Mouse (Mus musculus) heart, postnatal 10 days (tissue): ENCODE measurements around the gene Hist3h2ba. TPM values are rescaled to one million over a fixed set of nuclear protein-coding genes. Genes with fewer than 3 reads are reported as not detected.

Source experiments
- DNase-seq, 2 experiments: peaks; one replicate each; pipeline ENCODE4 v3.0.0; 2021
- intact Hi-C: fragments of 180-260 bp; cut with DNase I; formaldehyde crosslinking; loops from one replicate; pipeline ENCODE4 v1.15.1; 2025
- total RNA-seq, 2 experiments: library from RNA; stranded (reverse); gene quantifications; 2 replicates each; pipeline ENCODE4 v1.2.3; 2021

The Hist3h2ba gene
- total RNA-seq, 2 experiments from 2014 or later = 11.0 to 13.0 TPM

DNA sequence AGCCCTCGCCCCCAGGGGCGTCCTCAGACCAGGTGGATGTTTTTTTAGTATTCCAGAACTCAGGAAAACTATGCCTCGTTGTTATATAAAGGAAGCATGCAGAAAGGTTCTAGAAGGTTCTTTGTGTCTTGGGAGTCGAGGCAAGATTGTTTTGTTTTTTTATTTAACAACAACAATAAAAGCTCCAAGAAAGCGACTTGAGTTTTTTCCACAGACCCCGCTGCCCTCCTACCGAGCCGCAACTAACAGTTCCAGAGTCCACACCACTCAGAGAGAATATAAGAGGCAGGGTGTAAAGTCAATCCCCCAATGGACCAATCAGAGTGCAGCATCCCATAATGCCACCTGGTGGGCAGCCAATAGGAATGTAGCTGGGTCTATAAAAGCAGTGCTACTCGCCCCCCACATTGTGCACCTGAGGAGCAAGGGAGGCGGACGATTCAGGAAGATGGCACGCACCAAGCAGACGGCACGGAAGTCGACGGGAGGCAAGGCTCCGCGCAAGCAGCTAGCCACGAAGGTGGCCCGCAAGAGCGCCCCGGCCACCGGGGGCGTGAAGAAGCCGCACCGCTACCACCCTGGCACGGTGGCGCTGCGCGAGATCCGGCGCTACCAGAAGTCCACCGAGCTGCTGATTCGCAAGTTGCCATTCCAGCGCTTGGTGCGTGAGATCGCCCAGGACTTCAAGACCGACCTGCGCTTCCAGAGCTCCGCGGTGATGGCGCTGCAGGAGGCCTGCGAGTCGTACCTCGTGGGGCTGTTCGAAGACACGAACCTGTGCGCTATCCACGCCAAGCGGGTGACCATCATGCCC, 12.9 kb downstream of the Hist3h2ba start:
- DNase-seq = no peak
- intact Hi-C loops = loop anchor here (10.0 kb wide), 1 partner anchor 223 kb away; the partner anchor contains the start of gene Gjc2

DNA sequence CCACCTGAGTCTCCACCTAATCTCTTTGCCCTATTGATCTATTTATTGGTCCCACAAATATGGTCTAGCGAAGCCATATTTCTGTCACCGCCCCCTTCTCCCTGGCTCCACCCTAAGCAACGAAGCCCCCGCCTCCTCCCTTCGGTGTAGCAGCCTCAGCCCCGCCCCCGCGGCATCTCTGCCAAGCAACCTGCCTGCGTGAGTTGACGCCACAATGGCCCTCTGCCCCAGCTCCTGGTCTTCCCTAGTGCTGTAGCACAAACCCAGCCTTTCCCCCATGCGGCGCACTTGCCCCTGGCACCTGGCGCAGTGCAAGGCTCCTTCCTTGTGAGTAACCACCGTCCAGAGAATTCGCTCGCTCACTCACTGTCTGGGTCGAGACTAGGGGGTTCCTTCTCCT, 14.8 kb downstream of the Hist3h2ba start:
- no peak for DNase-seq

DNA sequence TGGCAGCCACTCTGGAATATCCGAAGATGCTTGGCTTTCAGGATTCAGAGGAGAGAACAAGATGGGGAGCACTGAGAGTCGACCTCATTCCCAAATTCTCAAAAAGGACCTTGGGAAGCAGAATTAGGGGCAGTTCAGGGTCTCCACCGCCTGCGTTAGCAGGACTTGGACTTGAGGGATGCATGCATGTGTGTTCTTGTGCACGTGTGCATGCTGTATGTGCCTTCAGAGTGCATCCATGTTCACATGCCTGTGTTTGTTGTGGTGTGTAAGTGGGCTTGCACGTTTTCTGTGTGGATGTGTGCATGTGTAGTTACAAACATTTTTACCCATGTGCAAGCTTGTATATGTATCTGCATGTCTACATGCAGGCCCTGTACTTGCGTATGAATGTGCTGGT, 15.5 kb downstream of the Hist3h2ba start:
- intact Hi-C loops = loop anchor here (10.0 kb wide), 1 partner anchor 221 kb away; the partner anchor contains the start of gene Gjc2
- DNase-seq = no peak

More for the DNA sequence above, 14.8 kb downstream of the Hist3h2ba start:
- intact Hi-C loops = loop anchor here (10.0 kb wide), 1 partner anchor 221 kb away; the partner anchor contains the start of gene Gjc2

DNA sequence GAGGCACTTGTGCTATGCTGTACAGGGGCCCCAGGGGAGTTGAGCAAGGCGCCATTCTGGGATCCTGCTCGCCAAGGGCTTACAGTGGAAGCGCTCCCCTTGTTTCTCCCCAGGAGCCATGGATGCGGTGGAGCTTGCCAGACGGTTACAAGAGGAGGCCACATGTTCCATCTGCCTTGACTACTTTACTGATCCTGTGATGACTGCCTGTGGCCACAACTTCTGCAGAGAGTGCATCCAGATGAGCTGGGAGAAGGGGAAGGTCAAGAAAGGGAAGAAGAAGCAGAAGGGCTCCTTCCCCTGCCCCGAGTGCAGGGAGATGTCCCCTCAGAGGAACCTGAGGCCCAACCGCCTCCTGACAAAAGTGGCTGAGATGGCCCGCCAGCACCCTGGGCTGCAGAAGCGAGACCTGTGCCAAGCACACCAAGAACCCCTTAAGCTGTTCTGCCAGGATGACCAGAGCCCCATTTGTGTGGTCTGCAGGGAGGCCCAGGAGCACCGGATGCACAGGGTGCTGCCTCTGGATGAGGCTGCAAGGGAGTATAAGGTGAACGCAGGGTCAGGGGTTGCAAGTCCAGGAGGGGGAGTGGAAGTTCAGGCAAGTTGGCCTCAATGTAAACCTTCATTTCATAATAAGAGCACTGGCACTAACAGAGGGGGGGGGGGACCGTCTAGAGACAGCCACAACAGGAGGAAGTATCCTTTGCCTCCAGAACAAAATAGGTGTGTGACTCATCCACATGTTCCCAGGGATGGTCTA, 16.5 kb downstream of the Hist3h2ba start:
- intact Hi-C loops = loop anchor here (10.0 kb wide), 1 partner anchor 220 kb away; the partner anchor contains the start of gene Gjc2
- DNase-seq = no peak

DNA sequence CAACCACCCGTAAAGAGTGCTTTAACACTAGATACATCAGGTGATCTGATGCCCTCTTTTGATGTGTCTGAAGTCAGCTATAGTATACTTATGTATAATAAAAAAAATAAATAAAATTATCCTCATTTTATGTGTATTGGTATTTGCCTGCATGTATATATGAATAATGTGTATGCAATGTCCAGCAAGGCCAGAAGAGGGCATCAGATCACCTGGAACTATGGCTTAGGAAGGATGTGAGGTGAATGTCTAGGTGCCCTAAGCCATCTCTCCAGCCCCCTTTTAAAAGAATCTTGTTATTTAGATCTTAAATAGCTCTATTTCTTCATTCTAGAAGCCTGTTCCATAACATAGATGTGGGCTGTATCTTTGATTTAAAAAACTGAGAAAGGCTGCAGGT, 18.6 kb downstream of the Hist3h2ba start:
- DNase-seq = peak in 1 of 2 experiments; percentile 63
- intact Hi-C loops = loop anchor here (10.0 kb wide), 1 partner anchor 217 kb away; the partner anchor contains the start of gene Gjc2

DNA sequence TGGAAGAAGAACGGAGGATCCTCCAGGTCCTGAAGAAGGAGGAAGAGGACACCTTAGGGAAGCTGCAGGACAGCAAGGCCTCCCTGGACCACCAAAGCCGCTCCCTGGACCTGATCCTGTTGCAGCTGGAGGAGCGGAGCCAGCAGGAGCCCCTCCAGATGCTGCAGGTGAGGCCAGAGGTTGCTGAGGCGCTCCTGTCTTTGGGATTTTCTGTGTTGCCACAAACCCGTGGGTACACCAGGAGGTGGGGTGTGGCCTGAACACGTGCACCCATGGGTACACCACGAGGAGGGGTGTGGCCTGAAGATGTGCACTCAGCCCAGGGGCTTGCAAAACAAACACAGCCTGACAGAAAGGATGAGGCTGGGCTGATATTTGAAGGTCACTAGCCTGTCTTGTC, 19.8 kb downstream of the Hist3h2ba start:
- DNase-seq = no peak
- intact Hi-C loops = loop anchor here (10.0 kb wide), 1 partner anchor 216 kb away; the partner anchor contains the start of gene Gjc2

DNA sequence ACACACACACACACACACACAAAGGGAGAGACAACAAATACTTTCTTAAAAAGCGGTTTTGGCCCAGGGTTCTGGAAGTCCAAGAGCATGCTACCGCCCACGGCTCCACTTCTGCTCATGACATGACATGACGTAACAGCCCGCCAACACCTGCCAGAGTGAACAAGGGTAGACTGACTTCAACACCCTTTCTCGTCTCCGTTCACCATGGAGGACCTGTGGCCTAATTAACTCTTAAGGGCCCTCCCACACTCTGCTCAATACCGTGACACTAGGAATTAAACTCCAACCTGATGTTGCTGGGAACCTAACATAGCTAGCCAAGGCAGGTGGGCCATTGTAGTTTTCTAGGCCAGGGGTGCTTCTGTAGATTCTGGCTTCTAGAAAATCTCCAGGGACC, 20.3 kb downstream of the Hist3h2ba start:
- DNase-seq = no peak
- intact Hi-C loops = loop anchor here (10.0 kb wide), 1 partner anchor 216 kb away; the partner anchor contains the start of gene Gjc2

DNA sequence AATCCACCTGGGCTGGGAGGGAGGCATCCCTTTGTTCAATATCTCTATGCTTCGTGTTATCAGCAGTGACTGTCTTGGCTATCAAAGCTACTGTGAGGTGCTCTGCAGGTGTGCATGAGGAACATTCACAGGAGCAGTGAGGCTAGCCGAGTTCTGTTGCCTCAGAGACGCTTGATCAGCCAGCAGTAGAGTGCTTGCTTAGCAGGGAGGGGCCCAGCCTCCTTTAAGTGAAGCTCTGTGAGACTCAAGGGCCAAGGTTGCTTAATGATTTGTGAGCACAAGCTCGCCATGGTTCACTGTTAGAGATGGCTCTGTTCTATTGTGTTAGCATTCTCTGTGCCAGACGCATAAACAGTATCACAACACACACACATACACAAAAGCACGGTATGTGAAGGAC, 20.9 kb downstream of the Hist3h2ba start:
- intact Hi-C loops = loop anchor here (10.0 kb wide), 1 partner anchor 215 kb away; the partner anchor contains the start of gene Gjc2
- DNase-seq = no peak

DNA sequence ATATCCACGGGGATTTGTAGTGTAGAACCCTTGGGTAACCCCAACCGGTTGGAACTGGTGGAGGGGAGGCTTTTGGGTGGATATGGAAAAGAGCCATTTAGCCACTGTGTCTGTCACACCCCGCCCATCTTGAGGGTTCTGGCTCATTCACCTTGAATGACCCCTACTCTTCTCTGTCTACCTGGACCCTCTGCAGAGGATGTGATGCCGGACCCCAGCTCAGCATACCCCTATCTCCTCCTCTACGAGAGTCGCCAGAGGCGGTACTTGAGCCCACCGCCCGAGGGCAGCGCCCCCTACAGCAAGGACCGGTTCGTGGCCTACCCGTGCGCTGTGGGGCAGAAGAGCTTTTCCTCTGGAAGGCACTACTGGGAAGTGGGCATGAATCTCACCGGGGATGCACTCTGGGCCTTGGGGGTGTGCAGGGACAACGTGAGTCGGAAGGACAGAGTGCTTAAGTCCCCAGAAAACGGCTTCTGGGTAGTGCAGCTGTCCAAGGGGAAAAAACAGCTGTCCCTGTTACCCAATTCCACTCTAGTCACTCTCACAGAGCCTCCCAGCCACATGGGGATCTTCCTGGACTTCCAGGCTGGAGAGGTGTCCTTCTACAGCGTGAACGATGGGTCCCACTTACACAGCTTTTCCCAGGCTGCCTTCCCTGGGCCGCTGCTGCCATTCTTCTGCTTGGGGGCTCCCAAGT, 22.3 kb downstream of the Hist3h2ba start:
- no peak for DNase-seq
- intact Hi-C loops = no loop called here

DNA sequence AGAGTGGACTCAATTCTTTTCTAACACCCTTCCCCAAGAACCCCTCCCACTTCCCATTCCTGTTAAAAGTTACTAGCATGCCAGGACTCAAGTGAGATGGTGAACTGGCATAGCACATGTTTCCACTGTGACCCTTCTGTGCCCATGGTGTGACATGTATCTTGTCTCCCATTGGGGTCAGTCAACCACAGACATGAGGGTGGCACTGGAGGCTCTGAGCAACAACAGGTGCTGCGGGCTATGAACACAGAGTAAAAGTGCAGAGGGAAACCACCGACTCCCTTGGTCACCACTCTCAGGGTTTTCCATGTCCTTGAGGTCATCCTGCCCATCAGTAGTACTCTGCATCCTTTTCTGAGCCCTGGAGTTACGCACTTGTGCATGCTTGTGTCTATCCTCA, 23.1 kb downstream of the Hist3h2ba start:
- intact Hi-C loops = no loop called here
- no peak for DNase-seq

DNA sequence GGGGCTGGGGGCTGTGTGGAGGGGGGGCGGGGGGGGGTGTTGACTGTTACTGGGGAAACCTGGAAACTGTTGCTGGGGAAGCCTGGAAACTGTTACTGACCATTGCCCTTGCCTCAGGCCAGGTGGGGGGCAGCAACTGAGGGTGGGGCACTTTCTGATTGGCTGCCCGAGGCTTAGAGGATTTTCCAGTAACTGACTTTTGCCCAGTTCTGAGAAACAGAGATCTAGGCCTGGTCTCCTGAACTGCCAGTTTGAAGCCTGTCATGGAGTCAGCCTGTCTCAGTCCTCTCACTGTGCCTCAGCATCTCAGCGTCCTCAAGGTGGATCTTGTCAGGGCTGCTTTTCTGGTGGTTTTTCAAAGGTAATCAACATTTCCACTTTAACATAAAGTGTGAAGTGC, 25.7 kb downstream of the Hist3h2ba start:
- no peak for DNase-seq
- intact Hi-C loops = no loop called here

DNA sequence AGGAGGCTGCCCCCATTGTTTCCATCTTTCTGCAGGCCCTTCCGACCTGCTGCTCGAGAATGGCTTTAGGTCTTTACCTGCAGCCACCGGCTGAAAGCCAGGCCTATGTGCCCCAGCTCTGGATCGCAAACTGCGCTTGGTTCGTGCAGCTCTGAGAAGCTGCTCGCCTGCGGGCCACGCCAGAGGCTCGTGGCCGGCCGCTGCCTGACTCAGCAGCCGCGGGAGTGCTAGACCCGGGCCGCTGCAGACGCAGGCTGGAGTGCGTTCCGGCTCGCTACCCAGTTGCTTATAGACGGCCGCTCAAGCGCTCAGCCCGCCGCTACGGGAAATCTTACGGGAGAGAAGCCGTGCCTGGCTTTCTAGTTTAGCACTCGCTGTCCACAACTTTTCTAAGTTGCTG, 28.4 kb downstream of the Hist3h2ba start:
- DNase-seq = no peak
- intact Hi-C loops = no loop called here

DNA sequence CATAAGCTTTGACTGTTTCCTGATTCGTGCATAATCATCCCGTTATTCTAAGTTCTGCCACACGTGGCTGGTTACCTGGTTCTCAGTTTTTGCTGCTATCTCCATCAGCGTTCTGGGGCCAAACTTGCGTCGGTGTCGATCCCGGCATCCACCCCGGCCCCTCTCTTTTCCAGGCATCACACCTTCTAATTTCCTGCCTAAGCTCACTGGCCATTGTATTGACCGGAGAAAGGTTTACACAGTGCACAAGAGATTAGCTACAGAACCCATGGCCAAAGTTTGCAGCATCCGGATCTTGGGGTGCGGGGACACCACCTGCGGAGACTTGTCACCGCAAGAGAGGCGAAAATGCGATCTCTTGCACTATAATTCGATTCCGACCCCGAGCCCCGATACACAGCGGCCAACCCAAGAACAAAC, 28.9 kb downstream of the Hist3h2ba start:
- DNase-seq = no peak
- intact Hi-C loops = loop anchor here (2.0 kb wide), 1 partner anchor 17 kb away; no protein-coding TSS in a partner anchor

DNA sequence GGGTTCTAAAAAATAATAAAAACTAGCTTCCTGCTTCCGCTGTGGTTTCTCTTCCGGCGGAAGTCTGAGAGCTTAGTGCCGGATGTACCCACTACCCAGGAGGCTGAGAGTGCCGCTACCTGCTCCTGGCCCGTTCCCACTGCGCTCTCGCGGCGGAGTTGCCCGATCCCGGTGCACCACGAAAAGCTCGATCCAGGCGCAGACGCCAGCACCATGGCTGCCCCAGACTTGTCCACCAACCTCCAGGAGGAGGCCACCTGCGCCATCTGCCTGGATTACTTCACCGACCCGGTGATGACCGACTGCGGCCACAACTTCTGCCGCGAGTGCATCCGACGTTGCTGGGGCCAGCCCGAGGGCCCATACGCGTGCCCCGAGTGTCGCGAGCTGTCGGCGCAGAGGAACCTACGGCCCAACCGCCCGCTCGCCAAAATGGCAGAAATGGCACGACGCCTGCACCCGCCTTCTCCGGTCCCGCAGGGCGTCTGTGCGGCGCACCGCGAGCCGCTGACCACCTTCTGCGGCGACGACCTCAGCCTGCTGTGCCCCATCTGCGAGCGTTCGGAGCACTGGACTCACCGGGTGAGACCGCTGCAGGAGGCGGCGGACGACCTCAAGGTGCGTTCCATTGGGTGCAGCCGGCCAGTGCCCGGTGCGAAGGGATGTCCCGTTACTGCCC, 29.4 kb downstream of the Hist3h2ba start, which contains the start of gene Trim11:
Gene Trim11 (plus strand): TSS at position 67 of the 679 bp plus-strand sequence.
- DNase-seq = peak; percentile 66 to 80
- intact Hi-C loops = loop anchor here (2.0 kb wide), 1 partner anchor 17 kb away; no protein-coding TSS in a partner anchor

DNA sequence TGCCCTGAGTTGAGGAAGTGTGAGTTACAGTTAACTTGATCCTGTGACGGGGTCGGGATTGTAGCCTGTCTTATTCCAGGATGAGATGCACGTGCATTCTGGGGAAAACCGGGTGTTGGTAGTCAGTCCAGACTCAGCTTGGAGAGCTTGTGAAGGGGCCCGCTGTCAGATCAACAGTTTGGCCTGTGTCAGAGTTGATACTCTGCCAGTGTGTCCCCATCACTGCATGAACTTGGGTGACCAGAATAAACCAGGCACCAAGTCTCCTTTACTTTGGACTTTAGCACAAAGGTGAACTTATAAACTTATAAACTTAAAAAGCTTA, 29.9 kb downstream of the Hist3h2ba start:
- intact Hi-C loops = loop anchor here (2.0 kb wide), 1 partner anchor 16 kb away; no protein-coding TSS in a partner anchor
- DNase-seq = peak in 1 of 2 experiments; percentile 23

DNA sequence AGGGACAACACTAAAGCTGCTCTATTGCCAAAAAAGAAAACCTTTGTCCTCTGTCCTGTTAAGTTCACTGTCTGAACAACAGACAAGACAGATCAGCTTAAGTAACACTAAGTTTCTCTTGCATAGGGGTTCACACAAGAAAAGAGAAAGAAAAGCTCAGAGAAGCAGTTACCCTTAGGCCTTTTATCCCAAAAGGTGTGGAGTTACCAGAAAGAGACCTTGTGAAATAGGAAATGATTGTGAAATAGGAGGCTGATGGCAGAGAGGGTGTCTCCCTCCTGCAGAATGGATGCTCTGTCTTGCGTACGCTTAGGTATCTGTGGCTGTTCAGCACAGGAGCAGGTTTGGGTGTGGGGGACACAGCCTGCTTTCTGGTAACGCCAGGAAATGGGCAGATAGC, 30.5 kb downstream of the Hist3h2ba start:
- DNase-seq = no peak
- intact Hi-C loops = loop anchor here (2.0 kb wide), 1 partner anchor 16 kb away; no protein-coding TSS in a partner anchor

DNA sequence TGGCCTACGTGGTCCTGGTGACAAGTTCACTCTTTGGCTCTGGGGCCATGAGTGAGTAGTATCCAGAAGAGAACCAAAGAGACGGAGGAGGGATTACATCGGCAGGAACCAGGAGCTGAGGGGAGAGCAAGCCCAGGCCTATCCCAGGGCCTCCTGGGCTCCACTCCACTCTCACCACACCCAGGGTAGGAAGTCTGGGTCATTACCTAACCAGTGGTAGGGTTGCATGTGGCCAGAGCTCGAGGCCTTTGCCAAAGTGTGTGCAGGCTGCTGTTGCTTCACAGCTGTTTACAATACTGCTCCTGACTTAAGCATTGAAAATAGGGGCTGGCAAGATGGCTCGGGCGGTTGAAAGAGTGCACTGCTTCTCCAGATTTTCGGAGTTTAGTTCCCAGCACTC, 30.9 kb downstream of the Hist3h2ba start:
- intact Hi-C loops = loop anchor here (2.0 kb wide), 1 partner anchor 15 kb away; no protein-coding TSS in a partner anchor
- DNase-seq = no peak

DNA sequence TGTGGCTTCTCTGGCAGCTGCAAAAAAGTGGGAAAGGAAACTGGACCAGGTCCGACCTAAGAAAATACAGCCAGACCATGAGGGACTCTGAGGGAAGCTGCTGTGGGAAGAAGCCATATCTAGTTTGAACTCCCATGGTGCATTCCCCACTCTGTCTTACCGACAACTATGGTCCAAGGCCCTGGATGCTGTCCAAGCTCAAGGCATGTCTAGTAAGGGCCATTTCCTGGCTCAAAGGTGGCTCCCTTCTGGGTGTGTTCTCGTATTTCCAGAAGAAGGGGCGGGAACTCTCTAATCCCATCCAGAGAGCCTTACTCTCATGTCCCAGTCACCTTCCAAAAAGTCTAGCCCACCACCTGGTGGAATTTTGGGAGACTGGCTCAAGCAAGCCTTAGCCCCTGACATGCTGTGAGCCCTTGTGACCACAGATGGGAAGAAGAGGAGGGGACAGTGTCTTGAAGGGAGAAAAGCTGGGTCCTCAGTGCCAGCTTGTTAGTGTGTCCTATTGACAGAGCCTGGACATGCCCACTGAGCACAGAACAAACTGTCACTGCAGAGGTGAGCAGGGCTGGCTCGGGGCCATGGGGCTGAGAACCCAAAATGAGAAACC, 31.8 kb downstream of the Hist3h2ba start:
- no peak for DNase-seq
- intact Hi-C loops = no loop called here
